Mouse (Mus musculus) neural tube, embryonic 11.5 days (tissue): Measurements from ENCODE around the gene En2. TPM values are rescaled to one million over a fixed set of nuclear protein-coding genes. Genes with fewer than 3 reads are reported as not detected.

Experiments used
- ATAC-seq: fragments of 200-750 bp; cut with Nextera tagmentation; 2 replicates; pipeline ENCODE4 v1.8.0; 2017; ENCODE audit warnings: moderate number of reproducible peaks, mild to moderate bottlenecking, moderate TSS enrichment, moderate library complexity; ENCODE audit not compliant: insufficient read depth, low FRiP score, low TSS enrichment
- DNase-seq: peaks from one replicate; pipeline ENCODE4 v3.0.0-alpha.2; 2015; ENCODE audit warnings: low spot score
- H3K27ac ChIP-seq: fragments of 300-500 bp; sonication (generic); 2 replicates; pipeline ENCODE4 v1.5.1; 2014; ENCODE audit warnings: low read depth, mild to moderate bottlenecking, low read length
- H3K27me3 ChIP-seq: fragments of 300-500 bp; sonication (generic); 2 replicates; pipeline ENCODE4 v1.6.1; 2014; ENCODE audit warnings: mild to moderate bottlenecking, low read length, mixed read lengths; ENCODE audit not compliant: control insufficient read depth, insufficient read depth
- H3K36me3 ChIP-seq: fragments of 300-500 bp; sonication (generic); 2 replicates; pipeline ENCODE4 v1.6.1; 2014; ENCODE audit warnings: mild to moderate bottlenecking, low read length, moderate library complexity, mixed read lengths; ENCODE audit not compliant: control insufficient read depth, insufficient read depth
- H3K4me1 ChIP-seq: fragments of 300-500 bp; sonication (generic); 2 replicates; pipeline ENCODE4 v1.6.1; 2014; ENCODE audit warnings: low read length, mixed read lengths; ENCODE audit not compliant: control insufficient read depth, insufficient read depth
- H3K4me2 ChIP-seq: fragments of 300-500 bp; sonication (generic); 2 replicates; pipeline ENCODE4 v1.6.1; 2014; ENCODE audit warnings: low read depth, mild to moderate bottlenecking, moderate library complexity
- H3K4me3 ChIP-seq: fragments of 300-500 bp; sonication (generic); 2 replicates; pipeline ENCODE4 v1.5.1; 2014; ENCODE audit warnings: low read depth, low read length
- H3K9ac ChIP-seq: fragments of 300-500 bp; sonication (generic); 2 replicates; pipeline ENCODE4 v1.6.1; 2014; ENCODE audit warnings: mild to moderate bottlenecking, low read length
- H3K9me3 ChIP-seq: fragments of 300-500 bp; sonication (generic); 2 replicates; pipeline ENCODE4 v1.6.1; 2016; ENCODE audit warnings: low read length; ENCODE audit not compliant: control insufficient read depth
- WGBS: fragments of 180-500 bp; shearing (Covaris S2); extraction: QIAGEN DNeasy Blood & Tissue Kit; methylation state at CpG from one replicate; pipeline ENCODE4 v1.1.7; 2014; 5-methylcytosine and 5-hydroxymethylcytosine counted together
- polyA plus RNA-seq: library from polyadenylated mRNA; unstranded; fragments of >200 nt; fragmentation: Nextera tagmentation; extraction: Ambion mirVana; gene quantifications from 2 replicates; pipeline ENCODE4 v1.2.1, GENCODE M21; 2014

Gene En2
- not detected in 2 replicates for polyA plus RNA-seq

DNA sequence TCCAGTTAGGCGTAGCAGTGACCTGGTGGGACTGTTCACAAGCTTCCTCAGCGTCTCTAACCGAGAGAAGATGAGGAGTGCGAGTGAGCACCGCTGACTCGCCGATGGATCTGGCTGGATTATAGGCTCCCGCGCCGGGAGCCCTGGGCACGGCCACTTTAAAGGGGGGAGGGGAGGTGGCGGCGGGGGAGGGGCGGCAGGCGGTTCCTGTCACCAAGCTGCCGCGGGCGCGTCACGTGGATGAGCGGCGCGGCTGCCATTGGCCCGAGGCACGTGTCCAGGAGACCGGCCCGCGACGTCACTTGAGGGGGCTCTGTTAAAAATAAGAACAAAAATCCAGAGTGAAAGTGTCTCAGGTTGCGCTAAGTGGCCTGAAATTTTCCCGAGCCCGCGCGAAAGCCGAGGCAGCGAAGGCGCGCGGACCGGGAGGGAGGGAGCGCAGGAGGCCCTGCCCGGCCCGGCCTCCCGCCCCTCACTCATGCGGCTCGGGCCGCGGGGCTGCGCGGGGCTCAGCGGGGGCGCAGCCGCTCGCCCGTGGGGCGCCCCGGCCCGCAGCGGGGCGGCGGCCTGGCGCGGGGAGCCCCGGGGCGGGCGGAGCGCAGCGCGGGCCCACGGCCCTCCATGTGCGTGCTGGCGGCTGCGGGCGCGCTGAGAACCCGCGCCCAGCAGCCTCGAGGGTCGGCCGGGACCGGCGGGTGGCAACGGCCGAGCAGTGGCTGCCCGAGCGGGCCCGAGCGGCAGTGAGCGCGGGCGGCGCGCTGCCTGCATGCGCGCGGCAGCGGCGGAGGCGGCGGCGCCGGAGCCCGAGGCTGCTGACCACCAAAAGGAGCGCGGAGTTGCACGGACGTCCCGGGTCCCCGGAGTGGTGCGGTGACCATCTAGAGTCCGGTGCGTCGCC, at the start of gene En2:
Gene En2, plus strand, starts transcription at position 337 of the 898 bp plus-strand sequence.
- peak within 1 kb of the TSS; percentile 85 for H3K4me2 ChIP-seq
- peak within 1 kb of the TSS; percentile 18; the same call in 1 of the 2 replicates for H3K9ac ChIP-seq
- peaks cover 95% of the 10 kb centered on the region for H3K27me3 ChIP-seq
- H3K4me1 ChIP-seq = peaks cover 9% of the 10 kb centered on the region
- no peaks in the 10 kb centered on the region for H3K9me3 ChIP-seq
- WGBS = under 1% methylated on average over 80 of the region's 113 CpGs
- no peaks in the 10 kb centered on the region for H3K36me3 ChIP-seq
- peak; percentile 84 for ATAC-seq
- peak within 1 kb of the TSS; percentile 46 for H3K4me3 ChIP-seq
- peak; percentile 86 for DNase-seq
- no peak within 1 kb of the TSS for H3K27ac ChIP-seq

DNA sequence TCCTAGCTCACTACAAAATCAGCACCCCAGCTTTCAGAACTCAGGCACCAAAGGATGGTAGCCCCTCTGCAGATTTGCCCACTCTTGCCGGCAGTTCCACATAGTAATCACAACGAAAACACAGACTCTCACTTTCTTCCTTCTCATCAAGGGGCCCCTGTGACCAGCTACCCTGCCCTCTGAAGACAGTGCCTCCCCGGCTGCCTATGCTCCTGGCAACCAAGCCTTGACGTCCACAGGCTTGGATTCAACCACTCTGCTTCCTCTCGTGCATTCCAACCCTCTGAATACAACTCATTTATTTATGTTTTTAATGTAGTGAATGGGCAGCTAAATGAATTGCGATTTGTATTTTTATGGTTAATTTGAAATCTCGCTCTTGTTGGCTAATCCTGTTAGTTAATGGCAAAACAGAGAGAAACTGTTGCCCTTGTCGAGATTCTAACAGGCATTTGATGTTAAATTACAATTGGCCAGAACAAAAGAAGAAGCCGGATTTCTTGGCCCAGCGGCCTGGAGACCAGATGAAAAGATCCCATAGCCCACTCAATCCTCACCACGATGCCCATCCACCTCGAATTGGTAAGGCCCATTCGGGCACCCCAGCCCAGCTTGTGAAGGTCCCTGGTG, 48.1 kb upstream of the En2 start:
- Histone ChIP-seq H3K27me3 (peaks cover 58% of the 10 kb centered on the region), H3K4me2 (no peak overlapping the region), H3K9ac (no peak overlapping the region)

DNA sequence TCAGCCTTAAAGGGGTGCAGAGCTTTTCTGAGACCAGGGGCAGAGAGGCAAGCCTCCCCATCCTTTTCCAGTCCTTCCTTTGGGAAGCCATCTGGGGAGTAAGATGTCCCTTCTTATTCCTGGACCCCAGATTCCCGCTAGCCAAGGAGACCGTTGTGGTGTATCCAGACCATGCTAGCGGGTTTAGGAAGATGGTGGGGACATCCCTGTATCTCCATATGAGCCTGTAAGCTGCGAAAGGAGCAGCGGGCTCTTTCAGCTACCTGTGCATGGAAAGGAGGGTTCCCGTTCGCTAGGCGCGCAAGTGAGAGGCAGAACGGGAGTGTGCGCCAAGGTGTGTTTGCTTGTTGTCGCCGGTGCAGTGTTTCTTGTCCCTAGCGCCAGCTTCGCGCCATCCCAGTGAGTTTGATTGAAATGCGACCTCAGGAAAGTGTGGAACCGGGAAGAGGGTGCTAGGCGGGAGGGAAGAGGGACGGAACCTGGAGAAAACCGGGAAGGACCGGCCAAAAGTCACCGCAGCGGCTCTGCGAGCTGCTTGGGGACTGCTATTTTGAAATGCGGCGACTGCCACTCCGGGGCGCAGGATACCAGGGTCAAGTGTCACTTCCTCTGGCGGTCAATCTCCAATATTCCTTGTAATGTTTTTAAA, 47.5 kb upstream of the En2 start:
- H3K4me2 ChIP-seq = peak overlapping the region; percentile 48
- peak overlapping the region; percentile 27 for H3K4me3 ChIP-seq
- H3K27ac ChIP-seq = no peak overlapping the region
- peak; percentile 44 for DNase-seq
- no peaks in the 10 kb centered on the region for H3K36me3 ChIP-seq
- no peaks in the 10 kb centered on the region for H3K9me3 ChIP-seq
- under 1% methylated on average over 30 of the region's 30 CpGs for WGBS
- H3K4me1 ChIP-seq = peaks cover 6% of the 10 kb centered on the region; the same call in 1 of the 2 replicates
- peaks cover 64% of the 10 kb centered on the region for H3K27me3 ChIP-seq
- no peak for ATAC-seq
- H3K9ac ChIP-seq = no peak overlapping the region

More for the DNA sequence above, 48.1 kb upstream of the En2 start:
- Histone ChIP-seq H3K27ac (no peak overlapping the region), H3K9me3 (no peaks in the 10 kb centered on the region), H3K4me3 (no peak overlapping the region; the same call in 1 of the 2 replicates), H3K4me1 (peaks cover 6% of the 10 kb centered on the region; the same call in 1 of the 2 replicates), H3K36me3 (no peaks in the 10 kb centered on the region)
- DNase-seq (no peak), ATAC-seq (no peak)
- WGBS = 3% methylated on average over 13 of the region's 13 CpGs

DNA sequence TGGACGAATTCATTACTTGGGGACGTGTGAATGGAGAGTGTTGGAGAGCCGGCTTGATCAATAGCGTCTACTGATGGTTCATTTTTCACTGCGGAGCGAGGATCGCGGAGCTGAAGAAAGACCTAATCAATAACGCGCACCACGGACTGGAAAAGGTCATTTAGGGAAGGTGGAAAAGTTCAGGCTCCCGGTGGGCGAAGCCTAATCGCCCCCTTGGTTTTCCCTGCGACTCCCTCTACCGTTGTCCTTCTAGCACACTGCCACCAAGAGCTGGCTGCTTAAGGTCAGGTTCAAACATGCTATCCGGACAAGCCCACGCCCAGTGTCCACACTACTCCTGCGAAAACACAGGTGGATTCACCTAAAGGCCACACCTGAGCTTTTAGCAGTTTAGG, 47.0 kb upstream of the En2 start:
- no peak for ATAC-seq
- H3K4me1 ChIP-seq = peaks cover 8% of the 10 kb centered on the region; the same call in 1 of the 2 replicates
- WGBS = 1% methylated on average over 19 of the region's 19 CpGs
- H3K27ac ChIP-seq = no peak overlapping the region
- DNase-seq = no peak
- H3K9ac ChIP-seq = no peak overlapping the region
- peak overlapping the region; percentile 48 for H3K4me2 ChIP-seq
- no peaks in the 10 kb centered on the region for H3K9me3 ChIP-seq
- peak overlapping the region; percentile 27 for H3K4me3 ChIP-seq
- no peaks in the 10 kb centered on the region for H3K36me3 ChIP-seq
- peaks cover 69% of the 10 kb centered on the region for H3K27me3 ChIP-seq

DNA sequence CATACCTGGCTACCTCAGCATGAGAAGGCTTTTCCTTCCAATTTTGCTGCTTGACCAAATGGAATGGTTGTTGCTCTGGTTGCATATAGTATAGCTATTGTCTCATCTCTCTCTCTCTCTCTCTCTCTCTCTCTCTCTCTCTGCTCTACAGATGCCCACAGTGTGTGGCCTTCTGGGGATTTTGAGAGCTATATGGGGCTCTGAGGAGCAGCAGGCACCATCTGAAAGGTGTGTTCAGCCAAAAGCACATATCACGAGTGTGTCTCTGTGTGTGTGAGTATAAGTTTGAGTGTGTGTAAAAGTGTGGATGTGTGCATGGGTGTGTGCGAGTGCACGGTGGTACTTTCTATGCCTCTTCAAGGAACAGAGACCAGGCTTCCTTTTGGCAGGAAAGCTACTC, 45.9 kb upstream of the En2 start:
- WGBS = 23% methylated on average over 3 of the region's 3 CpGs
- no peak overlapping the region for H3K9ac ChIP-seq
- no peak overlapping the region for H3K4me2 ChIP-seq
- H3K27me3 ChIP-seq = peaks cover 79% of the 10 kb centered on the region
- ATAC-seq (no peak), DNase-seq (no peak)
- peaks cover 8% of the 10 kb centered on the region; the same call in 1 of the 2 replicates for H3K4me1 ChIP-seq
- no peak overlapping the region for H3K4me3 ChIP-seq
- H3K27ac ChIP-seq = no peak overlapping the region
- H3K36me3 ChIP-seq = no peaks in the 10 kb centered on the region
- no peaks in the 10 kb centered on the region for H3K9me3 ChIP-seq

DNA sequence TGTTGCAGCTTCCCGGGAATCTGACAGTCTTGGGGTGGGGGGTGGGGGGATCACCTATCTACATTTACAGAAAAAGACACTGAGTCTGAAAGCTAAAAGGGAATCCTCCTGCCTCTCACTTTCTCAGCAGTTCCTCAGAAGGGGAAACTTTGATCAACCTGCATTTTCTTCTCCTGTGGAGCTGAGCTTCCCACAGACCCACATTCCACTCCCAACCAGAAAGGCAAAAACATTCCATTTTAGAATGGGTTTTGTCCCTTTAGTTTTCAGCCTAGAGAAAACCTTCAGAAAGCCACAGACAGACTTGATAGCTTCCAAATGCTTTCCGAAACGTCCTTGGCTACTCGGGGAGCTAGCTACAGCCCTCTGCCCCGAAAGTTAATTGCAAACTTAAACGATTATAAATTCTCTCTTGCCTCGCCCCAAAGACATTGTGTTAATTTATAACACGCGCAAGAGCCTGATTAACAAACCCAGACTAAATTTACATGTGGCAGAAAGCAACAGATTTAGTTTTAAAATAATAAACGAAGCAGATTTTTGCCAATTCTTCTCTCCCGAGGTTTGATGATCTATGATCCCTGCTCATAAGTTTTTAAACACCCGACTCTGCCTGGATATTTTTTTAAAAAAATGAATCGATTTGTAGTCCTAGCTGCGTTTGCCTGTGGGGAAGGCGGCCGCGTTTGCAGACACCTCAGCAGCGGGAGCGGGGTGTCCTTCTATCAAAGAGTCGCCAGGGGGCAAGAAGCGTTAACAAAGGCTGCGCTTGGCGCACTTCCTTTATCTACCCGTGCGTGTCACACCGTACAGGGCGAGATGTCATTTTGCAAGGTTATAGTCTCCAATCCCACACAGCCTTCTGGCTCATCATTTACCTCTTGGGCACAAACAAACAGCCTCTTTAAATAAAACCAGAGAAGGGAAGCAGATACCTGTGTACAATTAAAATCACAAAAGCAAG, 42.7 kb upstream of the En2 start:
- no peak overlapping the region for H3K27ac ChIP-seq
- no peaks in the 10 kb centered on the region for H3K9me3 ChIP-seq
- H3K36me3 ChIP-seq = no peaks in the 10 kb centered on the region
- 1% methylated on average over 27 of the region's 27 CpGs for WGBS
- peak; percentile 77 for DNase-seq
- H3K9ac ChIP-seq = no peak overlapping the region
- H3K4me3 ChIP-seq = no peak overlapping the region
- peaks cover 92% of the 10 kb centered on the region for H3K27me3 ChIP-seq
- ATAC-seq = peak; percentile 88; the same call in 1 of the 2 replicates
- peaks cover 8% of the 10 kb centered on the region; the same call in 1 of the 2 replicates for H3K4me1 ChIP-seq
- 0 out of 2 replicates have a peak overlapping the region, but pooled peaks have one; percentile 10 for H3K4me2 ChIP-seq

DNA sequence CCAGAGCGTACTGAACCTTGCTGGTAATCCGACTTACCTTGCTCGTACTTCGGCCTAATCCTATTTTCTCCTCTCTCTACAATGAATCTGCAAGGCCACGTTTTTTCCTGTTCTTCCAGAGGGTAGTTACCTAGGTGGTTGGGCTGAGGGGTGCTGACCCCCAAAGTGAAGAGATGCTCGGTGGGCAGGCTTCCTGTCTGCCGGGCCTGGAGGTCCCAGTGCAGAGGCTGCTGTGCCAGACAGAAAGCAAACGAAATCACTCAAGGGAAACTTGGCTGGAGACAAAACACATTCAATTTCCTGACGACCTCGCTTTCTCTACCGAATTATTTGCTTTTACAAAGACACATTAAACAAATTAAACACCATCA, 42.1 kb upstream of the En2 start:
- peak; percentile 44 for DNase-seq
- H3K9ac ChIP-seq = no peak overlapping the region
- no peak overlapping the region for H3K27ac ChIP-seq
- no peaks in the 10 kb centered on the region for H3K9me3 ChIP-seq
- peaks cover 91% of the 10 kb centered on the region for H3K27me3 ChIP-seq
- 0 out of 2 replicates have a peak overlapping the region, but pooled peaks have one; percentile 10 for H3K4me2 ChIP-seq
- ATAC-seq = no peak
- H3K36me3 ChIP-seq = no peaks in the 10 kb centered on the region
- peaks cover 4% of the 10 kb centered on the region; the same call in 1 of the 2 replicates for H3K4me1 ChIP-seq
- 3% methylated on average over 11 of the region's 11 CpGs for WGBS
- no peak overlapping the region for H3K4me3 ChIP-seq
